Mouse (Mus musculus) brain, embryonic 14.5 days (tissue): Measurements from ENCODE around the gene Usp2.

Source experiments
- CTCF ChIP-seq: fragments of 200-500 bp; IDR thresholded peaks from 2 replicates; pipeline ENCODE4 v1.5.1; 2012; ENCODE audit warnings: inconsistent platforms, mild to moderate bottlenecking, moderate library complexity, borderline replicate concordance; ENCODE audit not compliant: insufficient read depth, insufficient read length; ENCODE audit errors: extremely low read depth
- POLR2A ChIP-seq: fragments of 200-500 bp; IDR thresholded peaks from 2 replicates; pipeline ENCODE4 v1.6.1; 2012; ENCODE audit warnings: mild to moderate bottlenecking, inconsistent platforms, borderline replicate concordance; ENCODE audit not compliant: poor library complexity, insufficient read depth, insufficient read length, severe bottlenecking; ENCODE audit errors: extremely low read depth

- TF ChIP-seq POLR2A (no peak), CTCF (no peak)
These were observed 2.4 kb downstream of the Usp2 start for GRCm38 (mm10) chr9:44069252-44069651.
